Mouse (Mus musculus) embryonic facial prominence, embryonic 13.5 days (tissue): ENCODE results near the gene Ap1s2. TPM values are rescaled to one million over a fixed set of nuclear protein-coding genes. Genes with fewer than 3 reads are reported as not detected.

Source experiments
- ATAC-seq: fragments of 200-750 bp; cut with Nextera tagmentation; 2 replicates; pipeline ENCODE4 v1.8.0; 2017; ENCODE audit warnings: low read depth; ENCODE audit not compliant: insufficient number of reproducible peaks, insufficient read depth, low FRiP score, low TSS enrichment
- H3K27ac ChIP-seq: fragments of 300-500 bp; sonication (generic); 2 replicates; pipeline ENCODE4 v1.5.1; 2015; ENCODE audit warnings: moderate library complexity, mild to moderate bottlenecking, inconsistent platforms
- H3K27me3 ChIP-seq: fragments of 300-500 bp; sonication (generic); 2 replicates; pipeline ENCODE4 v1.6.1; 2015; ENCODE audit warnings: mild to moderate bottlenecking, inconsistent platforms
- H3K36me3 ChIP-seq: fragments of 300-500 bp; sonication (generic); 2 replicates; pipeline ENCODE4 v1.6.1; 2015; ENCODE audit warnings: mild to moderate bottlenecking, inconsistent platforms
- H3K4me1 ChIP-seq: fragments of 300-500 bp; sonication (generic); 2 replicates; pipeline ENCODE4 v1.6.1; 2015; ENCODE audit warnings: inconsistent platforms
- H3K4me2 ChIP-seq: fragments of 300-500 bp; sonication (generic); 2 replicates; pipeline ENCODE4 v1.6.1; 2015; ENCODE audit warnings: moderate library complexity, mild to moderate bottlenecking, inconsistent platforms
- H3K4me3 ChIP-seq: fragments of 300-500 bp; sonication (generic); 2 replicates; pipeline ENCODE4 v1.5.1; 2015; ENCODE audit warnings: mild to moderate bottlenecking, inconsistent platforms
- H3K9ac ChIP-seq: fragments of 300-500 bp; sonication (generic); 2 replicates; pipeline ENCODE4 v1.6.1; 2015; ENCODE audit warnings: mild to moderate bottlenecking, inconsistent platforms
- H3K9me3 ChIP-seq: fragments of 300-500 bp; sonication (generic); 2 replicates; pipeline ENCODE4 v1.6.1; 2016; ENCODE audit warnings: inconsistent platforms
- WGBS: fragments of 180-500 bp; shearing (Covaris S2); methylation state at CpG from one replicate; pipeline ENCODE4 v1.1.7; 2015; ENCODE audit warnings: mixed read lengths; 5-methylcytosine and 5-hydroxymethylcytosine counted together
- polyA plus RNA-seq: library from polyadenylated mRNA; unstranded; fragments of >200 nt; fragmentation: Nextera tagmentation; extraction: Ambion mirVana; gene quantifications from 2 replicates; pipeline ENCODE4 v1.2.1, GENCODE M21; 2015

Ap1s2 gene
- polyA plus RNA-seq, 1 experiment from 2014 or later = 22.7 TPM

DNA sequence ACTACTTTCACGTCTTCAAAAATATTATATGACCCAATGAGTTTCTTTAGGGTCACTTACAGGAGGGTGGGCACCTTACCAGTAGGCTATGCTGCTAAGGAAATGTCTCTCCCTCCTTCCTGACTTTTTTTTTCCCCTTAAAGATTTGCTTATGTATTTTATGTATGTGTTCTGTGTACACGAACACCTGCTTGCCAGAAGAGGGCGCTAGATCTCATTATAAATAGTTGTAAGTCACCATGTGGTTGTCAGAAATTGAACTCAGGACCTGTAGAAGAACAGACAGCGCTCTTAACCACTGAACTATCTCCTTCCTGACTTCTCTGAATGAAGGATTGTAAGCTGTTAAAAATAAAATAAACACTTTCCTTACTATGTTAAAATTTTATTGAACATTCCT, 72.7 kb downstream of the Ap1s2 start:
- Histone ChIP-seq H3K27me3 (peaks cover 7% of the 10 kb centered on the region; the same call in 1 of the 2 replicates), H3K36me3 (no peaks in the 10 kb centered on the region), H3K4me2 (no peak overlapping the region), H3K9ac (no peak overlapping the region), H3K9me3 (no peaks in the 10 kb centered on the region), H3K4me3 (no peak overlapping the region), H3K27ac (no peak overlapping the region), H3K4me1 (no peaks in the 10 kb centered on the region)
- 54% methylated on average over 4 of the region's 4 CpGs for WGBS
- ATAC-seq = no peak

- 72% methylated on average over 6 of the region's 6 CpGs for WGBS
- ATAC-seq = no peak
Observed at GRCm38 (mm10) chrX:163982129-163982528, 73.3 kb downstream of the Ap1s2 start.

More at GRCm38 (mm10) chrX:163982129-163982528, 73.3 kb downstream of the Ap1s2 start:
- no peaks in the 10 kb centered on the region for H3K9me3 ChIP-seq
- H3K36me3 ChIP-seq = no peaks in the 10 kb centered on the region
- H3K4me1 ChIP-seq = no peaks in the 10 kb centered on the region
- H3K27ac ChIP-seq = no peak overlapping the region
- H3K27me3 ChIP-seq = peaks cover 7% of the 10 kb centered on the region; the same call in 1 of the 2 replicates
- H3K9ac ChIP-seq = no peak overlapping the region
- no peak overlapping the region for H3K4me3 ChIP-seq
- H3K4me2 ChIP-seq = no peak overlapping the region

Other genes starting within 250 kb of the Ap1s2 start
- 0.22 and 0.35 TPM in 2 replicates for gene Rnf138rt1, start 147.7 kb upstream of the Ap1s2 start, polyA plus RNA-seq
- gene Zrsr2, start 49.6 kb downstream of the Ap1s2 start, polyA plus RNA-seq = 77.7 and 80.8 TPM in 2 replicates
- gene Car5b, start 119.0 kb downstream of the Ap1s2 start, polyA plus RNA-seq = 0.83 and 0.98 TPM in 2 replicates
- 30.1 and 30.2 TPM in 2 replicates for gene Siah1b, start 167.5 kb downstream of the Ap1s2 start, polyA plus RNA-seq
- 0.24 TPM in 1 of 2 replicates, not detected in the other for gene Cltrn, start 179.8 kb downstream of the Ap1s2 start, polyA plus RNA-seq
- gene Ace2, start 230.3 kb downstream of the Ap1s2 start, polyA plus RNA-seq = 2.1 and 3.3 TPM in 2 replicates